In genomic region chr1:189067204-189067960, GRCm38 (mm10) we compare ENCODE assay signal across 14 mouse cellular contexts. TPM values are rescaled to one million over a fixed set of nuclear protein-coding genes. Genes with fewer than 3 reads are reported as not detected.
DNase-seq lines count a peak whose midpoint lies in the region; ATAC-seq lines count a peak whose summit lies in the region.
"Had no signal": no experiment of that assay in that cellular context is flagged by ENCODE, and none has a peak within 500 bp of the region (broad histone marks: within the 10 kb centered on the region; RNA-seq: fewer than 3 reads in every experiment).

No protein-coding gene starts in this region.

- peaks cover 8% of the 10 kb centered on the region for H3K4me1 ChIP-seq in neural tube, embryonic 13.5 days (replicated peaks)
- H3K4me1 ChIP-seq: megakaryocyte, embryonic 14.5 days had no signal

- no peak overlapping the region for H3K9ac ChIP-seq in neural tube, embryonic 13.5 days
- H3K9ac ChIP-seq: limb, embryonic 13.5 days had no signal

- H3K27me3 ChIP-seq in neural tube, embryonic 13.5 days = no peaks in the 10 kb centered on the region
- H3K27me3 ChIP-seq: megakaryocyte, embryonic 14.5 days had no signal

- no peaks in the 10 kb centered on the region for H3K36me3 ChIP-seq in neural tube, embryonic 13.5 days
- H3K36me3 ChIP-seq: limb, embryonic 13.5 days had no signal

- peak overlapping the region; percentile 71 for H3K27ac ChIP-seq in neural tube, embryonic 13.5 days (replicated peaks)
- H3K27ac ChIP-seq: limb, embryonic 13.5 days had no signal

- peak; percentile 5 for DNase-seq in gastrocnemius, adult 18-20 months (ENCODE audit: low spot score)
- DNase-seq in gastrocnemius, postnatal 36 days = no peak
- DNase-seq in neural tube, embryonic 10.5 days (ENCODE audit: extremely low spot score, low spot score) = no peak
- peak; percentile 10 to 19 for DNase-seq in heart, postnatal 36 days
- no peak for DNase-seq in thymus, adult 18-20 months
- DNase-seq in adrenal gland, postnatal 10 days = no peak
- DNase-seq: adrenal gland, adult 2 months; kidney, adult 9 months; lung, adult 2 months; right cerebral cortex, postnatal 14 days; thymus, postnatal 25 days had no signal

- H3K9me3 ChIP-seq in neural tube, embryonic 13.5 days = no peaks in the 10 kb centered on the region
- H3K9me3 ChIP-seq: limb, embryonic 13.5 days had no signal

- ATAC-seq in neural tube, embryonic 13.5 days (ENCODE audit: low read depth) = no peak; the same call in 1 of the 2 replicates

- H3K4me2 ChIP-seq in neural tube, embryonic 13.5 days = no peak overlapping the region
- H3K4me2 ChIP-seq: limb, embryonic 13.5 days had no signal

- H3K4me3 ChIP-seq in neural tube, embryonic 13.5 days = no peak overlapping the region
- H3K4me3 ChIP-seq: limb, embryonic 13.5 days; megakaryocyte, embryonic 14.5 days had no signal

- intact Hi-C loops in gastrocnemius, postnatal 36 days (cut with DNase I) = no loop called here
- intact Hi-C loops in heart, postnatal 36 days (cut with DNase I) = loop anchor here (5.0 kb wide), 1 partner anchor 110 kb away; no protein-coding TSS in a partner anchor

- 73% methylated on average over 16 of the region's 16 CpGs for WGBS in neural tube, embryonic 13.5 days

RNA-seq across cellular contexts. Expression of gene Kctd3, which starts 59.7 kb away (rescaled TPM):
- 10 to 100 TPM; 13.1 to 13.4 TPM for total RNA-seq in gastrocnemius, adult 18-20 months (2021)
- total RNA-seq in gastrocnemius, postnatal 36 days (2021) = 10 to 100 TPM; 21.4 to 23.3 TPM
- polyA plus RNA-seq in neural tube, embryonic 13.5 days (2015; fragmentation: Nextera tagmentation; extraction: Ambion mirVana) = 38.0 and 38.5 TPM in 2 replicates
- total RNA-seq in heart, postnatal 36 days (2021) = 10 to 100 TPM; 22.2 to 23.4 TPM
- 10 to 100 TPM; 47.7 to 53.3 TPM for total RNA-seq in adrenal gland, postnatal 10 days (2021)

Comparison
In these comparisons a context has a peak if more than half of its experiments do, and no peak if none do; other contexts are left out.
1. DNase-seq: peak in gastrocnemius, adult 18-20 months (single experiment) and heart, postnatal 36 days (2 of 2); none in gastrocnemius, postnatal 36 days (0 of 2), neural tube, embryonic 10.5 days (single experiment), thymus, adult 18-20 months (0 of 2) and adrenal gland, postnatal 10 days (single experiment).